Mouse (Mus musculus) ES-E14 (cell line): ENCODE measurements around the gene Serpinb6a. TPM values are rescaled to one million over a fixed set of nuclear protein-coding genes. Genes with fewer than 3 reads are reported as not detected.

Source experiments
- DNase-seq: peaks from one replicate; pipeline ENCODE4 v3.0.0-alpha.2; 2013; ENCODE audit warnings: low read depth, low spot score
- H3K27ac ChIP-seq: 2 replicates; pipeline ENCODE4 v1.5.1; 2012; ENCODE audit warnings: low read depth, mild to moderate bottlenecking, low read length, moderate library complexity, mixed read lengths; ENCODE audit not compliant: poor library complexity, insufficient read depth, severe bottlenecking
- H3K36me3 ChIP-seq: 2 replicates; pipeline ENCODE4 v1.6.1; 2012; ENCODE audit warnings: mild to moderate bottlenecking, low read length, moderate library complexity, mixed read lengths; ENCODE audit not compliant: control insufficient read depth, poor library complexity, insufficient read depth, severe bottlenecking
- H3K4me1 ChIP-seq, 2 experiments: fragments of 150-350 bp in 1 of 2; sonication (generic) in 1 of 2; 2 replicates each; pipeline ENCODE4 v1.6.1; 2012; ENCODE audit warnings: low read length in 2 of 2, mild to moderate bottlenecking in 1 of 2, mixed read lengths in 1 of 2; ENCODE audit not compliant: control insufficient read depth in 2 of 2, insufficient read depth in 2 of 2, poor library complexity in 1 of 2
- H3K4me3 ChIP-seq, 2 experiments: fragments of 150-350 bp in 1 of 2; sonication (generic) in 1 of 2; 2 replicates each; pipeline ENCODE4 v1.5.1; 2012; ENCODE audit warnings: low read length in 2 of 2, low read depth in 1 of 2, mild to moderate bottlenecking in 1 of 2, mixed read lengths in 1 of 2; ENCODE audit not compliant: insufficient read depth in 1 of 2, poor library complexity in 1 of 2, severe bottlenecking in 1 of 2
- H3K9ac ChIP-seq: 2 replicates; pipeline ENCODE4 v1.6.1; 2012; ENCODE audit warnings: low read depth, mild to moderate bottlenecking, low read length, mixed read lengths; ENCODE audit not compliant: poor library complexity, insufficient read depth, severe bottlenecking
- H3K9me3 ChIP-seq: fragments of 150-350 bp; sonication (generic); 2 replicates; pipeline ENCODE4 v1.6.1; 2012; ENCODE audit warnings: low read depth, mild to moderate bottlenecking, low read length; ENCODE audit not compliant: control insufficient read depth, insufficient read depth
- CHD2 ChIP-seq: IDR thresholded peaks from 2 replicates; pipeline ENCODE4 v1.6.1; 2014; ENCODE audit warnings: mild to moderate bottlenecking, low read depth, low read length, inconsistent platforms
- HCFC1 ChIP-seq: IDR thresholded peaks from 2 replicates; pipeline ENCODE4 v1.6.1; 2012; ENCODE audit warnings: low read length, inconsistent platforms, borderline replicate concordance; ENCODE audit not compliant: insufficient read depth
- MAFK ChIP-seq: IDR thresholded peaks from 2 replicates; pipeline ENCODE4 v1.6.1; 2014; ENCODE audit warnings: mild to moderate bottlenecking, low read depth, low read length, inconsistent platforms; ENCODE audit not compliant: insufficient read depth
- ZC3H11A ChIP-seq: IDR thresholded peaks from 2 replicates; pipeline ENCODE4 v1.6.1; 2012; ENCODE audit warnings: low read depth, mild to moderate bottlenecking, inconsistent platforms, low read length, borderline replicate concordance
- ZNF384 ChIP-seq: IDR thresholded peaks from 2 replicates; pipeline ENCODE4 v1.6.1; 2012; ENCODE audit warnings: low read depth, low read length, inconsistent platforms
- in situ Hi-C, 2 experiments: fragments of 600-800 bp; cut with MboI; formaldehyde crosslinking; loops; one replicate each; pipeline ENCODE4 v1.15.1; 2025; ENCODE audit warnings: low sequenced_read_pairs in 2 of 2, inconsistent platforms in 1 of 2; ENCODE audit not compliant: unreplicated experiment in 2 of 2
- total RNA-seq: library from RNA; depleted of rRNA; stranded (reverse); fragments of 300-350 nt; gene quantifications from 2 replicates; pipeline ENCODE4 v1.2.3, GENCODE M21; 2012

Gene Serpinb6a
- total RNA-seq, 1 experiment: 57.2 TPM

- Histone ChIP-seq H3K27ac (no peak overlapping the region), H3K9ac (no peak overlapping the region), H3K4me1 (peaks cover 4 to 7% of the 10 kb centered on the region in 2 experiments; a peak in 1 of 4 replicates), H3K4me3 (0 out of 4 replicates have a peak overlapping the region, but pooled peaks of 1 of the 2 experiments have one; percentile 94), H3K36me3 (0 out of 2 replicates have a peak, but pooled peaks cover 1% of the 10 kb centered on the region), H3K9me3 (no peaks in the 10 kb centered on the region)
- TF ChIP-seq MAFK (no peak), ZC3H11A (no peak), CHD2 (no peak), ZNF384 (no peak), HCFC1 (no peak)
- in situ Hi-C loops: no loop called here
- no peak for DNase-seq
Measured at GRCm38 (mm10) chr13:34038901-34039341, 36.3 kb upstream of the Serpinb6a start.

DNA sequence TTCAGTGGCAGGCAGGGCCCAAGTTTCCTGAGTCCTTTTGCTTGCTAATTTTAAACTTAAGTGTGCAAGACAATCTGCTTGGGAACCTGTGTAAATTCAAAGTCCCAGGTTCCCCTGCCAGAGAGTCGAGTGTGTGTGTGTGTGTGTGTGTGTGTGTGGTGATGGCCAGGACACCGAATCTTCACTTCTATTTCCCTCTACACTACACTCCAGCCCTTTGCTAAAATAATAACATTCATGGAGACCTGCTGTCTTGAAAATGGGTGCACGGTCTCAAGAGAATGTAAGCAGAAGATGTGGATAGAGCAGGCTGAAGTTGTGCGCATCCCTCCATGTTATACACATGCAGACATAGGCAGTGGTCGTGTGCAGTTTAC is 35.5 kb upstream of the Serpinb6a start:
- Histone ChIP-seq H3K4me1 (peaks cover 4% of the 10 kb centered on the region in 2 experiments; a peak in 1 of 4 replicates), H3K9me3 (no peaks in the 10 kb centered on the region), H3K36me3 (0 out of 2 replicates have a peak, but pooled peaks cover 4% of the 10 kb centered on the region), H3K4me3 (peak overlapping the region; percentile 86 to 94), H3K9ac (peak overlapping the region; percentile 88), H3K27ac (no peak overlapping the region)
- in situ Hi-C loops: no loop called here
- no peak for DNase-seq
- no peak for TF ChIP-seq ZNF384
- TF ChIP-seq CHD2: no peak
- TF ChIP-seq ZC3H11A: no peak
- TF ChIP-seq HCFC1: no peak
- no peak for TF ChIP-seq MAFK

DNA sequence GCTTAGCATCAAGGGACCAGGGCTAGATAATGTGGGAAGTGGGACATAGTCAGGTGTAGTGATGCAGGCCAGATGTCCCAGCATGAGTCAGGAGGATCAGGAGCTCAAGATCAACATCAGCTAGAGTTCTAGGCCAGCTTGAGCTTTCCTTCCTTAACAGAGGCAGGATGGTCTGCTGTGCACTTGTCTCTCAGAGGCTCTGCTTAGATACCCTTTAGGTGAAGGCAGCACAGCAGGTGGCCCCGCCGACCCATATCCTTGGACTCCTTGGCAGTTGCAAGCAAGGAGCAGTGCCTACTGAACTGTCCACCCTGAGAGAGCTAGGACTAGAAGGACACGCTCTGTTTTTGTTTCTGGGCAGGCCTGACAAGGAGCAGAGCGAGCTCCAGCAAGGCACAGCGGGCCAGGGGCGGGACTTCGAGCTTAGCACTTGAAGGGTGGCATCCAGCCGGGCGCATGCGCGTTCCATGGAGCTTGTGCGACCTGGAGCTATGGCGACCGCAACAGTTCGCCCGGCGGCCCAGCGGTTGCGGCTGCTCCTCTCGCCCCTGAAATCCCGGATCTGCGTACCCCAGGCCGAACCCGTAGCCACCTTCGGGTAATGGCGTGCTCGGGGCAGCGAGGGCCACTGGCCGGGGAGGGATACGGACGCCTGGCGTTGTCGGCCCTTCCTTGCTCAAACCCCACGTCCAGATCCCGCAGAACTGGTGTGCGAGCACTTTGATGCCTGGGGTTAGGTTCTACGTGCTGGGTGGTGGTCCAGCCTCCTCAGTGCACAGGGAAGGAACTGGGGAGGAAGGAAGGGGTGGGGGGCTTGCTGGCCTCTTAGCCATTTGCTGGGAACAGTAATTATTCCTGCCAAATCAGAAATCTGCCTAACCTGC is 34.8 kb upstream of the Serpinb6a start, which contains the start of gene Bphl:
Bphl (plus strand) TSS at position 426 of the 884 bp plus-strand sequence.
- Histone ChIP-seq H3K9me3 (no peaks in the 10 kb centered on the region), H3K9ac (peak within 1 kb of the TSS; percentile 88), H3K4me3 (peak within 1 kb of the TSS; percentile 86 to 94), H3K4me1 (peaks cover 4% of the 10 kb centered on the region in 2 experiments; a peak in 1 of 4 replicates), H3K27ac (no peak within 1 kb of the TSS; the same call in 1 of the 2 replicates), H3K36me3 (peaks cover 7% of the 10 kb centered on the region; the same call in 1 of the 2 replicates)
- TF ChIP-seq ZNF384 (no peak), MAFK (no peak), CHD2 (no peak), ZC3H11A (no peak), HCFC1 (no peak)
- peak; percentile 91 for DNase-seq
- in situ Hi-C loops: no loop called here

- Histone ChIP-seq H3K4me3 (no peak overlapping the region), H3K27ac (no peak overlapping the region), H3K36me3 (peaks cover 7% of the 10 kb centered on the region; the same call in 1 of the 2 replicates), H3K9ac (no peak overlapping the region), H3K9me3 (no peaks in the 10 kb centered on the region), H3K4me1 (peaks cover 3 to 4% of the 10 kb centered on the region in 2 experiments; a peak in 1 of 4 replicates)
- in situ Hi-C loops: no loop called here
- TF ChIP-seq CHD2 (no peak), HCFC1 (no peak), MAFK (no peak), ZNF384 (no peak), ZC3H11A (no peak)
- no peak for DNase-seq
Measured at GRCm38 (mm10) chr13:34036726-34037125, 34.1 kb upstream of the Serpinb6a start.
